Mouse (Mus musculus) olfactory bulb, adult 2 months (tissue): Measurements from ENCODE around the gene Tyrp1. TPM values are rescaled to one million over a fixed set of nuclear protein-coding genes. Genes with fewer than 3 reads are reported as not detected.

Experiments used
- H3K27ac ChIP-seq: fragments of 200-500 bp; 2 replicates; pipeline ENCODE4 v1.5.1; 2012; ENCODE audit warnings: low read depth, low read length; ENCODE audit not compliant: insufficient read depth
- H3K4me1 ChIP-seq: fragments of 200-500 bp; 2 replicates; pipeline ENCODE4 v1.6.1; 2012; ENCODE audit warnings: low read length; ENCODE audit not compliant: control insufficient read depth, insufficient read depth
- H3K4me3 ChIP-seq: fragments of 200-500 bp; 2 replicates; pipeline ENCODE4 v1.5.1; 2012; ENCODE audit warnings: mild to moderate bottlenecking, low read depth, low read length, moderate library complexity; ENCODE audit not compliant: insufficient read depth
- CTCF ChIP-seq: fragments of 200-500 bp; IDR thresholded peaks from 2 replicates; pipeline ENCODE4 v1.5.1; 2012; ENCODE audit warnings: low read depth, mild to moderate bottlenecking, low read length, moderate library complexity; ENCODE audit not compliant: insufficient read depth
- POLR2A ChIP-seq: fragments of 200-500 bp; IDR thresholded peaks from 2 replicates; pipeline ENCODE4 v1.6.1; 2012; ENCODE audit warnings: mild to moderate bottlenecking, low read depth, low read length, moderate library complexity; ENCODE audit not compliant: insufficient read depth
- WGBS: fragments of 180-500 bp; shearing (Covaris S2); methylation state at CpG from one replicate; pipeline ENCODE4 v1.1.7; 2018; 5-methylcytosine and 5-hydroxymethylcytosine counted together
- polyA plus RNA-seq: library from polyadenylated mRNA; stranded (reverse); fragments of >200 nt; gene quantifications from 2 replicates; pipeline ENCODE4 v1.2.4, GENCODE M21; 2012; ENCODE audit warnings: low replicate concordance; ENCODE audit not compliant: missing spikeins, insufficient read depth, insufficient read length

The Tyrp1 gene
- not detected in 2 replicates for polyA plus RNA-seq

GRCm38 (mm10) chr4:80834050-80834449 is at the start of gene Tyrp1:
TSS of gene Tyrp1 (plus strand) at chr4:80834123.
- Histone ChIP-seq H3K27ac (no peak within 1 kb of the TSS), H3K4me3 (no peak within 1 kb of the TSS), H3K4me1 (no peaks in the 10 kb centered on the region)
- WGBS: 37% methylated on average over 3 of the region's 3 CpGs
- TF ChIP-seq CTCF (no peak), POLR2A (no peak)

- H3K4me1 ChIP-seq: no peaks in the 10 kb centered on the region
- 87% methylated on average over 1 of the region's 1 CpGs for WGBS
- H3K4me3 ChIP-seq: no peak overlapping the region
- TF ChIP-seq POLR2A: no peak
- no peak for TF ChIP-seq CTCF
- H3K27ac ChIP-seq: no peak overlapping the region
Measured at GRCm38 (mm10) chr4:80788339-80788738, 45.6 kb upstream of the Tyrp1 start.

- TF ChIP-seq POLR2A (no peak), CTCF (no peak)
- H3K4me1 ChIP-seq: no peaks in the 10 kb centered on the region
- H3K4me3 ChIP-seq: no peak overlapping the region
- H3K27ac ChIP-seq: no peak overlapping the region
Measured at GRCm38 (mm10) chr4:80819511-80819910, 14.4 kb upstream of the Tyrp1 start.

GRCm38 (mm10) chr4:80821945-80822344 is 12.0 kb upstream of the Tyrp1 start:
- WGBS: 95% methylated on average over 3 of the region's 3 CpGs
- no peak overlapping the region for H3K4me3 ChIP-seq
- TF ChIP-seq POLR2A (no peak), CTCF (no peak)
- no peaks in the 10 kb centered on the region for H3K4me1 ChIP-seq
- H3K27ac ChIP-seq: no peak overlapping the region

GRCm38 (mm10) chr4:80828232-80828631 is 5.7 kb upstream of the Tyrp1 start:
- no peaks in the 10 kb centered on the region for H3K4me1 ChIP-seq
- H3K4me3 ChIP-seq: no peak overlapping the region
- no peak overlapping the region for H3K27ac ChIP-seq
- WGBS: 59% methylated on average over 2 of the region's 2 CpGs
- TF ChIP-seq CTCF: no peak
- TF ChIP-seq POLR2A: no peak

GRCm38 (mm10) chr4:80839317-80839716 is 5.4 kb downstream of the Tyrp1 start:
- Histone ChIP-seq H3K27ac (no peak overlapping the region), H3K4me3 (no peak overlapping the region), H3K4me1 (no peaks in the 10 kb centered on the region)
- no peak for TF ChIP-seq CTCF
- no peak for TF ChIP-seq POLR2A
- 71% methylated on average over 4 of the region's 4 CpGs for WGBS

- WGBS: 92% methylated on average over 1 of the region's 1 CpGs
- Histone ChIP-seq H3K4me1 (no peaks in the 10 kb centered on the region), H3K4me3 (no peak overlapping the region), H3K27ac (no peak overlapping the region)
- TF ChIP-seq POLR2A (no peak), CTCF (no peak)
Measured at GRCm38 (mm10) chr4:80841980-80842379, 8.1 kb downstream of the Tyrp1 start.

GRCm38 (mm10) chr4:80843752-80844151 is 9.8 kb downstream of the Tyrp1 start:
- Histone ChIP-seq H3K27ac (no peak overlapping the region), H3K4me3 (no peak overlapping the region), H3K4me1 (no peaks in the 10 kb centered on the region)
- TF ChIP-seq CTCF (no peak), POLR2A (no peak)

- TF ChIP-seq POLR2A: no peak
- no peak for TF ChIP-seq CTCF
- H3K4me1 ChIP-seq: no peaks in the 10 kb centered on the region
- 69% methylated on average over 3 of the region's 3 CpGs for WGBS
- H3K27ac ChIP-seq: no peak overlapping the region
- H3K4me3 ChIP-seq: no peak overlapping the region
Measured at GRCm38 (mm10) chr4:80846052-80846451, 12.1 kb downstream of the Tyrp1 start.
